Mouse (Mus musculus) CH12.LX (cell line): ENCODE results near the gene Esyt3.

ENCODE experiments used
- CHD2 ChIP-seq: IDR thresholded peaks from 2 replicates; pipeline ENCODE4 v1.6.1; 2011; ENCODE audit warnings: low read length, improper control_type of control experiment
- CTCF ChIP-seq, 2 experiments: IDR thresholded peaks in 1 of 2; conservative IDR thresholded peaks in 1 of 2; 2 replicates each; pipeline ENCODE4 v1.5.1; 2011 to 2012; ENCODE audit warnings: low read depth in 2 of 2, low read length in 2 of 2, improper control_type of control experiment in 1 of 2, inconsistent platforms in 1 of 2, mild to moderate bottlenecking in 1 of 2, moderate library complexity in 1 of 2
- E2F4 ChIP-seq: IDR thresholded peaks from 2 replicates; pipeline ENCODE4 v1.6.1; 2011; ENCODE audit warnings: low read depth, low read length, improper control_type of control experiment; ENCODE audit not compliant: insufficient replicate concordance
- ETS1 ChIP-seq: conservative IDR thresholded peaks from 2 replicates; pipeline ENCODE4 v1.6.1; 2012; ENCODE audit warnings: low read depth, mild to moderate bottlenecking, inconsistent platforms, low read length, improper control_type of control experiment, moderate library complexity
- MAFK ChIP-seq: IDR thresholded peaks from 2 replicates; pipeline ENCODE4 v1.6.1; 2011; ENCODE audit warnings: low read length, improper control_type of control experiment; ENCODE audit not compliant: insufficient replicate concordance
- NELFE ChIP-seq: IDR thresholded peaks from 2 replicates; pipeline ENCODE4 v1.6.1; 2011; ENCODE audit warnings: low read depth, low read length, improper control_type of control experiment
- PAX5 ChIP-seq: IDR thresholded peaks from 2 replicates; pipeline ENCODE4 v1.6.1; 2012; ENCODE audit warnings: low read length, inconsistent platforms, mixed read lengths
- POLR2A ChIP-seq: IDR thresholded peaks from 2 replicates; pipeline ENCODE4 v1.6.1; 2011; ENCODE audit warnings: low read depth, mild to moderate bottlenecking, improper control_type of control experiment, low read length
- SMC3 ChIP-seq: IDR thresholded peaks from 2 replicates; pipeline ENCODE4 v1.6.1; 2011; ENCODE audit warnings: low read depth, low read length, improper control_type of control experiment
- TCF12 ChIP-seq: IDR thresholded peaks from 2 replicates; pipeline ENCODE4 v1.6.1; 2014; ENCODE audit warnings: low read depth, mild to moderate bottlenecking, inconsistent platforms, low read length, improper control_type of control experiment
- USF1 ChIP-seq: IDR thresholded peaks from 2 replicates; pipeline ENCODE4 v1.6.1; 2014; ENCODE audit warnings: low read depth, mild to moderate bottlenecking, inconsistent platforms, low read length, improper control_type of control experiment
- USF2 ChIP-seq: conservative IDR thresholded peaks from 2 replicates; pipeline ENCODE4 v1.6.1; 2011; ENCODE audit warnings: low read depth, low read length, improper control_type of control experiment

DNA sequence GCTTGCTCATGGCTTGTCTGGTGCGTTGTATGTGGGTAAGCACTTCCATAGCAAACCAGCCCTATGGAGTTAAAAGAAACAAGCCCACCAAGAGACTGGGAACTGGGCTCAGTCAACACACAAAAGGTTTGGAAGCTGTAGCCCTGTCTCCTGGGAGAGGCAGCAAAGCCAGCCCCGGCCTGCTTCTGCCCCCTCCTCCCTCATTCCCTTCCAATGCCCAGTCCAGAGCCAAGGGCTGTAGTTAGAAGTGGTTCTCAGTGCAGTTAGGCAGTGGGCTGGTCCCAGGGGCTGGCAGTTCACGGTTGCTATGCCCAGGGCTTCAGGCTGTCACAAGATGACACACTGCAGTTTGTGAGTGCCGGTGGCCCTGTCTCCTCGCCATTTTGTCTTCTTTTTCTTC lies 29.7 kb upstream of the Esyt3 start:
- TF ChIP-seq CHD2 (no peak), SMC3 (no peak), CTCF (conservative IDR thresholded peaks at IDR 0.05 in 1 of 2, IDR thresholded peaks at IDR 0.05 in 1 of 2; ENCODE audit: low read depth in 2 of 2, low read length in 2 of 2) (no peak), USF2 (no peak), POLR2A (no peak), USF1 (no peak), PAX5 (no peak), ETS1 (no peak), NELFE (no peak), MAFK (no peak), TCF12 (no peak), E2F4 (no peak)
